In genomic region chr10:24621572-24621971, GRCm38 (mm10) we compare ENCODE assay signal across 8 mouse cellular contexts. TPM values are rescaled to one million over a fixed set of nuclear protein-coding genes. Genes with fewer than 3 reads are reported as not detected.
DNase-seq lines count a peak whose midpoint lies in the region; ATAC-seq lines count a peak whose summit lies in the region.

No protein-coding gene starts in this region.

- H3K9ac ChIP-seq in intestine, embryonic 14.5 days (ENCODE audit: low read length), result no peak overlapping the region
- no peak overlapping the region for H3K9ac ChIP-seq in intestine, embryonic 15.5 days
- H3K9ac ChIP-seq in embryonic facial prominence, embryonic 11.5 days (replicated peaks; ENCODE audit: low read length), result no peak overlapping the region

- H3K4me3 ChIP-seq in intestine, embryonic 14.5 days (ENCODE audit: low read depth, low read length), result no peak overlapping the region
- H3K4me3 ChIP-seq in intestine, embryonic 15.5 days (replicated peaks), result no peak overlapping the region
- H3K4me3 ChIP-seq in embryonic facial prominence, embryonic 11.5 days (ENCODE audit: low read depth, low read length), result no peak overlapping the region

- peak; percentile 88 for DNase-seq in intestine, embryonic 14.5 days (ENCODE audit: low spot score)
- peak; percentile 55 for DNase-seq in CD4-positive helper T cell, adult 2 months (ENCODE audit: low read depth, low spot score)
- DNase-seq in R1 (ENCODE audit: low read depth, low spot score), result peak; percentile 71
- DNase-seq in embryonic facial prominence, embryonic 11.5 days (ENCODE audit: low spot score), result peak; percentile 76
- peak; percentile 41 to 86 for DNase-seq in kidney, postnatal 36 days
- DNase-seq in mesoderm, embryonic 11.5 days (ENCODE audit: low read depth, low spot score), result peak; percentile 67
- peak; percentile 69 for DNase-seq in thymus, postnatal 25 days

- H3K36me3 ChIP-seq in intestine, embryonic 14.5 days (ENCODE audit: control insufficient read depth, insufficient read depth, low read length), result no peaks in the 10 kb centered on the region
- no peaks in the 10 kb centered on the region for H3K36me3 ChIP-seq in intestine, embryonic 15.5 days
- H3K36me3 ChIP-seq in embryonic facial prominence, embryonic 11.5 days (replicated peaks; ENCODE audit: control insufficient read depth, insufficient read depth, low read depth, low read length), result no peaks in the 10 kb centered on the region

- ATAC-seq in intestine, embryonic 14.5 days (replicated peaks; ENCODE audit: low FRiP score, low TSS enrichment, low read depth), result no peak
- no peak for ATAC-seq in intestine, embryonic 15.5 days
- ATAC-seq in embryonic facial prominence, embryonic 11.5 days (replicated peaks; ENCODE audit: insufficient number of reproducible peaks, low FRiP score, low TSS enrichment, low read depth), result no peak

- H3K4me1 ChIP-seq in intestine, embryonic 14.5 days (replicated peaks; ENCODE audit: control insufficient read depth, insufficient read depth, low read length), result no peaks in the 10 kb centered on the region
- H3K4me1 ChIP-seq in intestine, embryonic 15.5 days (replicated peaks), result no peaks in the 10 kb centered on the region
- H3K4me1 ChIP-seq in embryonic facial prominence, embryonic 11.5 days (ENCODE audit: control insufficient read depth, insufficient read depth, low read length), result no peaks in the 10 kb centered on the region

- 41% methylated on average over 9 of the region's 9 CpGs for WGBS in intestine, embryonic 14.5 days
- 31% methylated on average over 9 of the region's 9 CpGs for WGBS in intestine, embryonic 15.5 days
- 41% methylated on average over 9 of the region's 9 CpGs for WGBS in embryonic facial prominence, embryonic 11.5 days

- no peak overlapping the region for H3K4me2 ChIP-seq in intestine, embryonic 14.5 days (ENCODE audit: low read length)
- H3K4me2 ChIP-seq in intestine, embryonic 15.5 days (replicated peaks), result no peak overlapping the region
- no peak overlapping the region for H3K4me2 ChIP-seq in embryonic facial prominence, embryonic 11.5 days (ENCODE audit: low read depth, low read length)

- H3K27ac ChIP-seq in intestine, embryonic 14.5 days (ENCODE audit: low read depth), result no peak overlapping the region
- H3K27ac ChIP-seq in intestine, embryonic 15.5 days, result no peak overlapping the region
- H3K27ac ChIP-seq in embryonic facial prominence, embryonic 11.5 days (replicated peaks; ENCODE audit: low read depth, low read length), result no peak overlapping the region

- H3K9me3 ChIP-seq in intestine, embryonic 14.5 days (ENCODE audit: control insufficient read depth, low read length), result no peaks in the 10 kb centered on the region
- no peaks in the 10 kb centered on the region for H3K9me3 ChIP-seq in intestine, embryonic 15.5 days
- H3K9me3 ChIP-seq in embryonic facial prominence, embryonic 11.5 days (replicated peaks; ENCODE audit: control insufficient read depth, low read length), result no peaks in the 10 kb centered on the region

- H3K27me3 ChIP-seq in intestine, embryonic 14.5 days (replicated peaks; ENCODE audit: control insufficient read depth, insufficient read depth, low read length), result no peaks in the 10 kb centered on the region
- H3K27me3 ChIP-seq in intestine, embryonic 15.5 days (replicated peaks), result no peaks in the 10 kb centered on the region
- no peaks in the 10 kb centered on the region for H3K27me3 ChIP-seq in embryonic facial prominence, embryonic 11.5 days (ENCODE audit: control insufficient read depth, insufficient read depth, low read length)

RNA-seq across cellular contexts. Expression of gene Ccn2, which starts 26.3 kb away (rescaled TPM):
- 11.5 and 14.7 TPM in 2 replicates for polyA plus RNA-seq in intestine, embryonic 14.5 days (2014; fragmentation: Nextera tagmentation; extraction: Ambion mirVana)
- polyA plus RNA-seq in intestine, embryonic 15.5 days (2015; fragmentation: Nextera tagmentation; extraction: Ambion mirVana), result 9.3 and 10.1 TPM in 2 replicates
- 3.1 and 3.7 TPM in 2 replicates for polyA plus RNA-seq in embryonic facial prominence, embryonic 11.5 days (2014; fragmentation: Nextera tagmentation; extraction: Ambion mirVana)
